Mouse (Mus musculus) G1E (cell line): ENCODE measurements at regions not wholly inside any gene's neighbourhood (a gene's known extent, or its start where the extent isn't known, plus 50 kb on each side); places are given as distances from the start of the nearest gene placed in this dataset.

Experiments used
- CTCF ChIP-seq: IDR thresholded peaks from 2 replicates; pipeline ENCODE4 v1.5.1; 2012; ENCODE audit warnings: low read depth, low read length, inconsistent platforms, mixed read lengths
- GATA1 ChIP-seq: IDR thresholded peaks from 2 replicates; pipeline ENCODE4 v1.6.1; 2012; ENCODE audit warnings: borderline replicate concordance, low read length, inconsistent platforms, mixed read lengths
- POLR2AphosphoS5 ChIP-seq: IDR thresholded peaks from 2 replicates; pipeline ENCODE4 v1.6.1; 2012; ENCODE audit warnings: low read depth, low read length, inconsistent platforms; ENCODE audit not compliant: insufficient replicate concordance
- TAL1 ChIP-seq: conservative IDR thresholded peaks from 2 replicates; pipeline ENCODE4 v1.6.1; 2012; ENCODE audit warnings: low read depth, low read length, inconsistent platforms, mixed read lengths

GRCm38 (mm10) chr5:149338697-149339078 lies 72.9 kb upstream of the Medag start:
- TF ChIP-seq CTCF (no peak), TAL1 (no peak), GATA1 (no peak), POLR2AphosphoS5 (no peak)
